Mouse (Mus musculus): Measurements from ENCODE around the gene Siah1a. TPM values are rescaled to one million over a fixed set of nuclear protein-coding genes. Genes with fewer than 3 reads are reported as not detected.

Siah1a gene
- total and polyA plus RNA-seq, 2 experiments from 2014 or later = 31.0 to 40.4 TPM

GRCm38 (mm10) chr8:86786498-86786897, 40.8 kb upstream of the Siah1a start:
- Histone ChIP-seq H3K4me1 (ENCODE audit: control insufficient read depth, insufficient read depth) (0 out of 2 replicates have a peak, but pooled peaks cover 12% of the 10 kb centered on the region), H3K27me3 (ENCODE audit: control insufficient read depth, insufficient read depth, low read length) (no peaks in the 10 kb centered on the region), H3K9ac (replicated peaks; ENCODE audit: low read depth, low read length) (no peak overlapping the region), H3K36me3 (replicated peaks; ENCODE audit: control insufficient read depth, insufficient read depth, low read length) (no peaks in the 10 kb centered on the region), H3K4me2 (ENCODE audit: low read depth, low read length) (no peak overlapping the region), H3K9me3 (replicated peaks; ENCODE audit: control insufficient read depth, low read length) (no peaks in the 10 kb centered on the region), H3K4me3 (ENCODE audit: low read depth, low read length) (no peak overlapping the region), H3K27ac (ENCODE audit: low read depth) (peak overlapping the region; percentile 87)
- TF ChIP-seq EP300 (IDR thresholded peaks at IDR 0.05; ENCODE audit: low read depth) (no peak), CTCF (IDR thresholded peaks at IDR 0.05; ENCODE audit: low read depth) (no peak)
- DNase-seq (ENCODE audit: low spot score) (peak; percentile 61), ATAC-seq (ENCODE audit: insufficient read depth, low read depth) (peak; percentile 19; the same call in 1 of the 2 replicates)
- 30% methylated on average over 5 of the region's 5 CpGs for WGBS

GRCm38 (mm10) chr8:86781094-86781493, 35.4 kb upstream of the Siah1a start:
- H3K9ac ChIP-seq (replicated peaks; ENCODE audit: low read depth, low read length) = no peak overlapping the region
- H3K4me1 ChIP-seq (ENCODE audit: control insufficient read depth, insufficient read depth) = no peaks in the 10 kb centered on the region
- H3K9me3 ChIP-seq (replicated peaks; ENCODE audit: control insufficient read depth, low read length) = no peaks in the 10 kb centered on the region
- DNase-seq (ENCODE audit: low spot score) (no peak), ATAC-seq (ENCODE audit: insufficient read depth, low read depth) (no peak)
- no peaks in the 10 kb centered on the region for H3K36me3 ChIP-seq (replicated peaks; ENCODE audit: control insufficient read depth, insufficient read depth, low read length)
- no peak overlapping the region for H3K4me3 ChIP-seq (ENCODE audit: low read depth, low read length)
- H3K27me3 ChIP-seq (ENCODE audit: control insufficient read depth, insufficient read depth, low read length) = no peaks in the 10 kb centered on the region
- no peak overlapping the region for H3K27ac ChIP-seq (ENCODE audit: low read depth)
- TF ChIP-seq CTCF (IDR thresholded peaks at IDR 0.05; ENCODE audit: low read depth) (no peak), EP300 (IDR thresholded peaks at IDR 0.05; ENCODE audit: low read depth) (no peak)
- H3K4me2 ChIP-seq (ENCODE audit: low read depth, low read length) = no peak overlapping the region
- WGBS = 83% methylated on average over 8 of the region's 8 CpGs

GRCm38 (mm10) chr8:86779207-86779606, 33.5 kb upstream of the Siah1a start:
- no peak for TF ChIP-seq CTCF (IDR thresholded peaks at IDR 0.05; ENCODE audit: low read depth)
- no peak for TF ChIP-seq EP300 (IDR thresholded peaks at IDR 0.05; ENCODE audit: low read depth)
- Histone ChIP-seq H3K4me3 (ENCODE audit: low read depth, low read length) (no peak overlapping the region), H3K9ac (replicated peaks; ENCODE audit: low read depth, low read length) (no peak overlapping the region), H3K27me3 (ENCODE audit: control insufficient read depth, insufficient read depth, low read length) (no peaks in the 10 kb centered on the region), H3K4me2 (ENCODE audit: low read depth, low read length) (no peak overlapping the region), H3K27ac (ENCODE audit: low read depth) (peak overlapping the region; percentile 23; the same call in 1 of the 2 replicates), H3K9me3 (replicated peaks; ENCODE audit: control insufficient read depth, low read length) (no peaks in the 10 kb centered on the region), H3K36me3 (replicated peaks; ENCODE audit: control insufficient read depth, insufficient read depth, low read length) (no peaks in the 10 kb centered on the region), H3K4me1 (ENCODE audit: control insufficient read depth, insufficient read depth) (no peaks in the 10 kb centered on the region)
- DNase-seq (ENCODE audit: low spot score) (no peak), ATAC-seq (ENCODE audit: insufficient read depth, low read depth) (no peak)
- WGBS = 70% methylated on average over 8 of the region's 8 CpGs

- Histone ChIP-seq H3K4me2 (ENCODE audit: low read depth, low read length) (no peak overlapping the region), H3K9me3 (replicated peaks; ENCODE audit: control insufficient read depth, low read length) (no peaks in the 10 kb centered on the region), H3K4me3 (ENCODE audit: low read depth, low read length) (no peak overlapping the region), H3K36me3 (replicated peaks; ENCODE audit: control insufficient read depth, insufficient read depth, low read length) (no peaks in the 10 kb centered on the region), H3K4me1 (ENCODE audit: control insufficient read depth, insufficient read depth) (peaks cover 19% of the 10 kb centered on the region), H3K27me3 (ENCODE audit: control insufficient read depth, insufficient read depth, low read length) (no peaks in the 10 kb centered on the region), H3K9ac (replicated peaks; ENCODE audit: low read depth, low read length) (no peak overlapping the region), H3K27ac (ENCODE audit: low read depth) (no peak overlapping the region)
- no peak for ATAC-seq (ENCODE audit: insufficient read depth, low read depth)
- no peak for DNase-seq (ENCODE audit: low spot score)
- TF ChIP-seq EP300 (IDR thresholded peaks at IDR 0.05; ENCODE audit: low read depth) = no peak
- TF ChIP-seq CTCF (IDR thresholded peaks at IDR 0.05; ENCODE audit: low read depth) = no peak
- 80% methylated on average over 1 of the region's 1 CpGs for WGBS
These were observed 24.4 kb upstream of the Siah1a start for GRCm38 (mm10) chr8:86769945-86770715.

GRCm38 (mm10) chr8:86768499-86768898, 22.8 kb upstream of the Siah1a start:
- Histone ChIP-seq H3K4me1 (ENCODE audit: control insufficient read depth, insufficient read depth) (peaks cover 19% of the 10 kb centered on the region), H3K27me3 (ENCODE audit: control insufficient read depth, insufficient read depth, low read length) (no peaks in the 10 kb centered on the region), H3K9me3 (replicated peaks; ENCODE audit: control insufficient read depth, low read length) (no peaks in the 10 kb centered on the region), H3K4me3 (ENCODE audit: low read depth, low read length) (no peak overlapping the region), H3K27ac (ENCODE audit: low read depth) (peak overlapping the region; percentile 36; the same call in 1 of the 2 replicates), H3K36me3 (replicated peaks; ENCODE audit: control insufficient read depth, insufficient read depth, low read length) (no peaks in the 10 kb centered on the region), H3K4me2 (ENCODE audit: low read depth, low read length) (no peak overlapping the region), H3K9ac (replicated peaks; ENCODE audit: low read depth, low read length) (no peak overlapping the region)
- DNase-seq (ENCODE audit: low spot score) = peak; percentile 80
- WGBS = 37% methylated on average over 5 of the region's 5 CpGs
- TF ChIP-seq CTCF (IDR thresholded peaks at IDR 0.05; ENCODE audit: low read depth) = no peak
- ATAC-seq (ENCODE audit: insufficient read depth, low read depth) = peak; percentile 82
